Comparison of ENCODE assay signal across 11 mouse cellular contexts in genomic region chr17:28244714-28245113, GRCm38 (mm10). TPM values are rescaled to one million over a fixed set of nuclear protein-coding genes. Genes with fewer than 3 reads are reported as not detected.
A peak's percentile ranks its signal among the peaks of the same experiment; 100 is the strongest.
DNase-seq lines count a peak whose midpoint lies in the region; ATAC-seq and TF ChIP-seq lines count a peak whose summit lies in the region.
"Had no signal": no experiment of that assay in that cellular context is flagged by ENCODE, and none has a peak within 500 bp of the region (broad histone marks: within the 10 kb centered on the region; RNA-seq: fewer than 3 reads in every experiment).

No protein-coding gene starts in this region.

- peaks cover 8% of the 10 kb centered on the region; the same call in 1 of the 2 replicates for H3K4me1 ChIP-seq in heart, postnatal 0 days (ENCODE audit: control insufficient read depth, insufficient read depth)
- H3K4me1 ChIP-seq in forebrain, embryonic 14.5 days (ENCODE audit: control insufficient read depth, insufficient read depth, low read length): peaks cover 11% of the 10 kb centered on the region
- peaks cover 41% of the 10 kb centered on the region for H3K4me1 ChIP-seq in limb, embryonic 14.5 days (ENCODE audit: control insufficient read depth, insufficient read depth, low read length)

- peaks cover 14% of the 10 kb centered on the region for H3K36me3 ChIP-seq in heart, postnatal 0 days (replicated peaks; ENCODE audit: control insufficient read depth, insufficient read depth, low read length)
- H3K36me3 ChIP-seq in forebrain, embryonic 14.5 days (ENCODE audit: control insufficient read depth, insufficient read depth, low read length): 0 out of 2 replicates have a peak, but pooled peaks cover 8% of the 10 kb centered on the region
- H3K36me3 ChIP-seq in limb, embryonic 14.5 days (ENCODE audit: control insufficient read depth, insufficient read depth, low read length): peaks cover 38% of the 10 kb centered on the region

- DNase-seq in heart, postnatal 0 days (ENCODE audit: low spot score): no peak
- no peak for DNase-seq in heart, postnatal 4 days
- DNase-seq in Muller cell, postnatal 12 days (ENCODE audit: inconsistent ontology term): peak; percentile 54
- peak; percentile 63 for DNase-seq in forebrain, embryonic 14.5 days (ENCODE audit: low spot score)
- DNase-seq in limb, embryonic 14.5 days (ENCODE audit: low spot score): peak; percentile 50
- DNase-seq in spleen, adult 18-20 months: no peak
- DNase-seq in B cell, adult 2 months: no peak
- DNase-seq: cerebellum, adult 9-11 months; right cerebral cortex, postnatal 25 days had no signal

- H3K27me3 ChIP-seq in heart, postnatal 0 days (ENCODE audit: control insufficient read depth, insufficient read depth, low read length): no peaks in the 10 kb centered on the region
- no peaks in the 10 kb centered on the region for H3K27me3 ChIP-seq in forebrain, embryonic 14.5 days (replicated peaks; ENCODE audit: control insufficient read depth, insufficient read depth, low read length)
- H3K27me3 ChIP-seq in limb, embryonic 14.5 days (ENCODE audit: control insufficient read depth, insufficient read depth, low read length): no peaks in the 10 kb centered on the region

- TF ChIP-seq EP300 in heart, postnatal 0 days (IDR thresholded peaks at IDR 0.05; ENCODE audit: low read depth): no peak

- 0 out of 2 replicates have a peak, but pooled peaks have one; percentile 12 for ATAC-seq in heart, postnatal 0 days (ENCODE audit: insufficient read depth, low read depth)
- ATAC-seq in forebrain, embryonic 14.5 days: peak; percentile 75
- peak; percentile 71 for ATAC-seq in limb, embryonic 14.5 days (ENCODE audit: low FRiP score, low read depth)
- ATAC-seq in megakaryocyte-erythroid progenitor cell, adult 5-6 weeks (replicated peaks; ENCODE audit: low FRiP score, low TSS enrichment, poor library complexity, severe bottlenecking): no peak

- no peak for TF ChIP-seq POLR2A in limb, embryonic 14.5 days (IDR thresholded peaks at IDR 0.05; ENCODE audit: borderline replicate concordance, extremely low read depth, insufficient read depth, insufficient read length)

- WGBS in heart, postnatal 0 days: 24% methylated on average over 5 of the region's 6 CpGs
- WGBS in forebrain, embryonic 14.5 days: 18% methylated on average over 5 of the region's 6 CpGs
- WGBS in limb, embryonic 14.5 days: 25% methylated on average over 6 of the region's 6 CpGs

- H3K4me2 ChIP-seq in heart, postnatal 0 days (ENCODE audit: low read depth, low read length): no peak overlapping the region
- no peak overlapping the region for H3K4me2 ChIP-seq in forebrain, embryonic 14.5 days (ENCODE audit: low read length)
- H3K4me2 ChIP-seq in limb, embryonic 14.5 days (replicated peaks; ENCODE audit: low read depth, low read length, severe bottlenecking): peak overlapping the region; percentile 23; the same call in 1 of the 2 replicates

- no peak overlapping the region for H3K4me3 ChIP-seq in heart, postnatal 0 days (ENCODE audit: low read depth, low read length)
- H3K4me3 ChIP-seq in forebrain, embryonic 14.5 days (ENCODE audit: low read depth, low read length): no peak overlapping the region
- H3K4me3 ChIP-seq in limb, embryonic 14.5 days (replicated peaks; ENCODE audit: low read length): no peak overlapping the region

- no peaks in the 10 kb centered on the region for H3K9me3 ChIP-seq in heart, postnatal 0 days (replicated peaks; ENCODE audit: control insufficient read depth, low read length)
- H3K9me3 ChIP-seq in forebrain, embryonic 14.5 days (replicated peaks; ENCODE audit: control insufficient read depth, low read length): no peaks in the 10 kb centered on the region
- H3K9me3 ChIP-seq in limb, embryonic 14.5 days (ENCODE audit: control insufficient read depth, low read length): no peaks in the 10 kb centered on the region
- H3K9me3 ChIP-seq: G1E had no signal

- H3K27ac ChIP-seq in heart, postnatal 0 days (ENCODE audit: low read depth): no peak overlapping the region
- peak overlapping the region; percentile 63 for H3K27ac ChIP-seq in forebrain, embryonic 14.5 days (ENCODE audit: low read depth, low read length)
- peak overlapping the region; percentile 70 for H3K27ac ChIP-seq in limb, embryonic 14.5 days (replicated peaks; ENCODE audit: low read depth, low read length)

- no peak overlapping the region for H3K9ac ChIP-seq in heart, postnatal 0 days (replicated peaks; ENCODE audit: low read depth, low read length)
- peak overlapping the region; percentile 25; the same call in 1 of the 2 replicates for H3K9ac ChIP-seq in forebrain, embryonic 14.5 days (ENCODE audit: low read length)
- no peak overlapping the region for H3K9ac ChIP-seq in limb, embryonic 14.5 days (ENCODE audit: low read depth, low read length, severe bottlenecking)

- no peak for TF ChIP-seq CTCF in heart, postnatal 0 days (IDR thresholded peaks at IDR 0.05; ENCODE audit: low read depth)

RNA-seq across cellular contexts. Expression of gene Ppard, which starts 12.2 kb away (rescaled TPM):
- total RNA-seq in heart, postnatal 0 days (2014; rRNA removed; ENCODE audit: low replicate concordance): 6.6 and 23.1 TPM in 2 replicates
- polyA plus RNA-seq in heart, postnatal 0 days (2015; fragmentation: Nextera tagmentation; extraction: Ambion mirVana): 0.99 and 1.4 TPM in 2 replicates
- 10 to 100 TPM; 21.9 to 22.3 TPM for total RNA-seq in heart, postnatal 4 days (2021)
- polyA plus RNA-seq in forebrain, embryonic 14.5 days (2014; fragmentation: Nextera tagmentation; extraction: Ambion mirVana): 1.7 and 1.8 TPM in 2 replicates
- polyA plus RNA-seq in limb, embryonic 14.5 days (2012; rRNA removed): 29.2 and 37.9 TPM in 2 replicates
- polyA plus RNA-seq in limb, embryonic 14.5 days (2014; fragmentation: Nextera tagmentation; extraction: Ambion mirVana): 3.7 and 4.2 TPM in 2 replicates
- total RNA-seq in megakaryocyte-erythroid progenitor cell, adult 5-6 weeks (2014; fragmentation: Nextera tagmentation): 7.6 and 9.7 TPM in 2 replicates
- 1.7 and 2.0 TPM in 2 replicates for total RNA-seq in megakaryocyte-erythroid progenitor cell, adult 5-6 weeks (2017)

RNA-seq across cellular contexts. Expression of gene Def6, which starts 37.1 kb away (rescaled TPM):
- 3.5 and 5.8 TPM in 2 replicates for total RNA-seq in heart, postnatal 0 days (2014; rRNA removed; ENCODE audit: low replicate concordance)
- polyA plus RNA-seq in heart, postnatal 0 days (2015; fragmentation: Nextera tagmentation; extraction: Ambion mirVana): 2.5 and 2.8 TPM in 2 replicates
- 1 to 10 TPM; 2.8 to 3.3 TPM for total RNA-seq in heart, postnatal 4 days (2021)
- polyA plus RNA-seq in forebrain, embryonic 14.5 days (2014; fragmentation: Nextera tagmentation; extraction: Ambion mirVana): 2.4 and 3.2 TPM in 2 replicates
- 14.6 and 15.5 TPM in 2 replicates for polyA plus RNA-seq in limb, embryonic 14.5 days (2012; rRNA removed)
- 10.0 and 12.7 TPM in 2 replicates for polyA plus RNA-seq in limb, embryonic 14.5 days (2014; fragmentation: Nextera tagmentation; extraction: Ambion mirVana)
- 24.5 and 35.1 TPM in 2 replicates for total RNA-seq in megakaryocyte-erythroid progenitor cell, adult 5-6 weeks (2014; fragmentation: Nextera tagmentation)
- total RNA-seq in megakaryocyte-erythroid progenitor cell, adult 5-6 weeks (2017): 41.1 and 80.3 TPM in 2 replicates

Comparison
In these comparisons a context has a peak if more than half of its experiments do, and no peak if none do; other contexts are left out.
1. DNase-seq: peak in Muller cell, postnatal 12 days (single experiment), forebrain, embryonic 14.5 days (single experiment) and limb, embryonic 14.5 days (single experiment); none in heart, postnatal 0 days (single experiment), heart, postnatal 4 days (single experiment), spleen, adult 18-20 months (0 of 2) and B cell, adult 2 months (0 of 2).